In the genomic region with DNA sequence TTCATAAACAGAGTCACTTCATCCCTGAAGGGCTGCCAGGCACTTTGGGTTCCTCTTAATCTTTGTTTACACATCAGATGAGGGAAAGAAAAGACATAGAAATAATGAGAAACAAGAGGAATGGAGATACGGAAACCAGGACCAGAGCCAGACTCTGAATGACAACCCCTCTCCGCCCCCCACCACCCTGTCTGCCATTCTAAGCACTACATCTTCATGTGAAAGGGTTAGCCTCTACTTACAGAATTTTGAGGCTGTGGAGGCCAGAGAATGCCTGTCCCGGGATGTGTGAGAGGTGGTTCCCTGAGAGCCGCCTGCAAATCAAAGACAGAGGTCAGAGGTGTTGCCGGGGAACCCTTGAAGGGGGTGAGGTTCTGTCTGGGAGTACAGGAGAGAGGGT, we compare ENCODE assay signal across 23 mouse cellular contexts.
"Had no signal": no experiment of that assay in that cellular context is flagged by ENCODE, and none has a peak within 500 bp of the region (broad histone marks: within the 10 kb centered on the region; RNA-seq: fewer than 3 reads in every experiment).

No protein-coding gene starts in this region.

- H3K9ac ChIP-seq: heart, embryonic 13.5 days; heart, embryonic 15.5 days; hindbrain, embryonic 13.5 days; hindbrain, embryonic 15.5 days; limb, embryonic 12.5 days had no signal

- H3K4me1 ChIP-seq: heart, embryonic 15.5 days; hindbrain, embryonic 15.5 days had no signal

- H3K27me3 ChIP-seq: hindbrain, embryonic 13.5 days; hindbrain, embryonic 15.5 days had no signal

- ATAC-seq: hindbrain, postnatal 0 days; intestine, embryonic 16.5 days had no signal

- H3K9me3 ChIP-seq: heart, embryonic 15.5 days; hindbrain, embryonic 13.5 days; hindbrain, embryonic 15.5 days; limb, embryonic 10.5 days; limb, embryonic 12.5 days had no signal

- H3K36me3 ChIP-seq: heart, embryonic 13.5 days; heart, embryonic 15.5 days; hindbrain, embryonic 13.5 days; hindbrain, embryonic 15.5 days; limb, embryonic 10.5 days; limb, embryonic 12.5 days had no signal

- H3K4me2 ChIP-seq: heart, embryonic 11.5 days; heart, embryonic 13.5 days; heart, embryonic 15.5 days; hindbrain, embryonic 13.5 days; hindbrain, embryonic 15.5 days; limb, embryonic 12.5 days had no signal

- DNase-seq: gastrocnemius, postnatal 14 days; gastrocnemius, postnatal 36 days; heart, adult 11 months; heart, adult 2 months; heart, postnatal 14 days; heart, postnatal 36 days; kidney, adult 11 months; kidney, adult 2 months; kidney, postnatal 10 days; kidney, postnatal 25 days; kidney, postnatal 4 days; liver had no signal

- H3K27ac ChIP-seq: heart, adult 2 months; heart, embryonic 13.5 days; heart, embryonic 15.5 days; hindbrain, embryonic 13.5 days; hindbrain, embryonic 15.5 days; hindbrain, postnatal 0 days; layer of hippocampus, adult 2 months; left cerebral cortex, adult 2 months; limb, embryonic 10.5 days; limb, embryonic 12.5 days had no signal

- H3K4me3 ChIP-seq: heart, adult 2 months; heart, embryonic 13.5 days; heart, embryonic 15.5 days; hindbrain, embryonic 13.5 days; hindbrain, embryonic 15.5 days; layer of hippocampus, adult 2 months; left cerebral cortex, adult 2 months; limb, embryonic 10.5 days; limb, embryonic 12.5 days had no signal
